Mouse (Mus musculus) kidney, embryonic 14.5 days (tissue): ENCODE measurements around the gene Arhgap6. TPM values are rescaled to one million over a fixed set of nuclear protein-coding genes. Genes with fewer than 3 reads are reported as not detected.

Experiments used
- ATAC-seq: fragments of 200-750 bp; cut with Nextera tagmentation; 2 replicates; pipeline ENCODE4 v1.8.0; 2017; ENCODE audit warnings: moderate number of reproducible peaks, mild to moderate bottlenecking, moderate TSS enrichment, moderate library complexity; ENCODE audit not compliant: low FRiP score, low TSS enrichment
- H3K27ac ChIP-seq: fragments of 300-500 bp; sonication (generic); 2 replicates; pipeline ENCODE4 v1.5.1; 2014; ENCODE audit warnings: low read depth, mild to moderate bottlenecking, low read length, moderate library complexity, mixed read lengths
- H3K27me3 ChIP-seq: fragments of 300-500 bp; sonication (generic); 2 replicates; pipeline ENCODE4 v1.6.1; 2014; ENCODE audit warnings: mild to moderate bottlenecking, low read length; ENCODE audit not compliant: control insufficient read depth, insufficient read depth
- H3K36me3 ChIP-seq: fragments of 300-500 bp; sonication (generic); 2 replicates; pipeline ENCODE4 v1.6.1; 2014; ENCODE audit warnings: low read length, mixed read lengths; ENCODE audit not compliant: control insufficient read depth, insufficient read depth
- H3K4me1 ChIP-seq: fragments of 300-500 bp; sonication (generic); 2 replicates; pipeline ENCODE4 v1.6.1; 2014; ENCODE audit warnings: low read length, mixed read lengths; ENCODE audit not compliant: control insufficient read depth, insufficient read depth
- H3K4me2 ChIP-seq: fragments of 300-500 bp; sonication (generic); replicated peaks from 2 replicates; pipeline ENCODE4 v1.6.1; 2014; ENCODE audit warnings: low read depth, mild to moderate bottlenecking, low read length
- H3K4me3 ChIP-seq: fragments of 300-500 bp; sonication (generic); 2 replicates; pipeline ENCODE4 v1.5.1; 2014; ENCODE audit warnings: mild to moderate bottlenecking, low read length
- H3K9ac ChIP-seq: fragments of 300-500 bp; sonication (generic); 2 replicates; pipeline ENCODE4 v1.6.1; 2014; ENCODE audit warnings: low read depth, mild to moderate bottlenecking, low read length, moderate library complexity
- H3K9me3 ChIP-seq: fragments of 300-500 bp; sonication (generic); 2 replicates; pipeline ENCODE4 v1.6.1; 2016; ENCODE audit warnings: low read length; ENCODE audit not compliant: control insufficient read depth
- WGBS: fragments of 180-500 bp; shearing (Covaris S2); extraction: QIAGEN DNeasy Blood & Tissue Kit; methylation state at CpG from one replicate; pipeline ENCODE4 v1.1.7; 2014; 5-methylcytosine and 5-hydroxymethylcytosine counted together
- polyA plus RNA-seq: library from polyadenylated mRNA; unstranded; fragments of >200 nt; fragmentation: Nextera tagmentation; extraction: Ambion mirVana; gene quantifications from 2 replicates; pipeline ENCODE4 v1.2.1, GENCODE M21; 2014

Arhgap6 gene
- polyA plus RNA-seq, 1 experiment from 2014 or later: 3.0 TPM

GRCm38 (mm10) chrX:169110031-169110430 is 315.1 kb downstream of the Arhgap6 start:
- Histone ChIP-seq H3K4me3 (no peak overlapping the region), H3K27ac (no peak overlapping the region), H3K4me2 (no peak overlapping the region), H3K9me3 (no peaks in the 10 kb centered on the region), H3K9ac (no peak overlapping the region), H3K4me1 (no peaks in the 10 kb centered on the region), H3K36me3 (no peaks in the 10 kb centered on the region), H3K27me3 (no peaks in the 10 kb centered on the region)
- no peak for ATAC-seq
- 91% methylated on average over 3 of the region's 3 CpGs for WGBS

- no peak overlapping the region for H3K27ac ChIP-seq
- no peak overlapping the region for H3K4me3 ChIP-seq
- H3K36me3 ChIP-seq: no peaks in the 10 kb centered on the region
- H3K9ac ChIP-seq: no peak overlapping the region
- ATAC-seq: no peak
- no peak overlapping the region for H3K4me2 ChIP-seq
- whole genome bisulfite sequencing: 71% methylated on average over 4 of the region's 4 CpGs
- H3K9me3 ChIP-seq: no peaks in the 10 kb centered on the region
- H3K4me1 ChIP-seq: no peaks in the 10 kb centered on the region
- H3K27me3 ChIP-seq: no peaks in the 10 kb centered on the region
These were observed 317.8 kb downstream of the Arhgap6 start for GRCm38 (mm10) chrX:169112662-169113061.

- WGBS: 69% methylated on average over 4 of the region's 4 CpGs
- H3K9ac ChIP-seq: no peak overlapping the region
- no peaks in the 10 kb centered on the region for H3K36me3 ChIP-seq
- H3K27ac ChIP-seq: no peak overlapping the region
- no peak overlapping the region for H3K4me3 ChIP-seq
- H3K4me1 ChIP-seq: no peaks in the 10 kb centered on the region
- no peaks in the 10 kb centered on the region for H3K9me3 ChIP-seq
- no peaks in the 10 kb centered on the region for H3K27me3 ChIP-seq
- no peak for ATAC-seq
- H3K4me2 ChIP-seq: no peak overlapping the region
These were observed 328.3 kb downstream of the Arhgap6 start for GRCm38 (mm10) chrX:169123115-169123772.

- Histone ChIP-seq H3K36me3 (no peaks in the 10 kb centered on the region), H3K4me2 (no peak overlapping the region), H3K4me1 (no peaks in the 10 kb centered on the region), H3K4me3 (no peak overlapping the region), H3K9ac (no peak overlapping the region), H3K9me3 (no peaks in the 10 kb centered on the region), H3K27me3 (no peaks in the 10 kb centered on the region), H3K27ac (no peak overlapping the region)
- no peak for ATAC-seq
- WGBS: 68% methylated on average over 3 of the region's 3 CpGs
These were observed 328.9 kb downstream of the Arhgap6 start for GRCm38 (mm10) chrX:169123773-169124151.

GRCm38 (mm10) chrX:169139758-169140157 is 344.9 kb downstream of the Arhgap6 start:
- Histone ChIP-seq H3K4me2 (no peak overlapping the region), H3K36me3 (no peaks in the 10 kb centered on the region), H3K9me3 (no peaks in the 10 kb centered on the region), H3K27me3 (no peaks in the 10 kb centered on the region), H3K9ac (no peak overlapping the region), H3K4me1 (no peaks in the 10 kb centered on the region), H3K4me3 (no peak overlapping the region), H3K27ac (no peak overlapping the region)
- WGBS: 91% methylated on average over 7 of the region's 7 CpGs
- ATAC-seq: no peak

GRCm38 (mm10) chrX:169140467-169140866 is 345.6 kb downstream of the Arhgap6 start:
- Histone ChIP-seq H3K4me1 (no peaks in the 10 kb centered on the region), H3K27me3 (no peaks in the 10 kb centered on the region), H3K4me2 (no peak overlapping the region), H3K27ac (no peak overlapping the region), H3K4me3 (no peak overlapping the region), H3K9ac (no peak overlapping the region), H3K9me3 (no peaks in the 10 kb centered on the region), H3K36me3 (no peaks in the 10 kb centered on the region)
- 89% methylated on average over 9 of the region's 9 CpGs for WGBS
- ATAC-seq: no peak

- Histone ChIP-seq H3K4me3 (no peak overlapping the region), H3K9ac (no peak overlapping the region), H3K27ac (no peak overlapping the region), H3K36me3 (no peaks in the 10 kb centered on the region), H3K9me3 (no peaks in the 10 kb centered on the region), H3K4me1 (no peaks in the 10 kb centered on the region), H3K27me3 (no peaks in the 10 kb centered on the region), H3K4me2 (no peak overlapping the region)
- no peak for ATAC-seq
These were observed 358.9 kb downstream of the Arhgap6 start for GRCm38 (mm10) chrX:169153805-169154204.

GRCm38 (mm10) chrX:169158385-169158784 is 363.5 kb downstream of the Arhgap6 start:
- ATAC-seq: no peak
- Histone ChIP-seq H3K27me3 (no peaks in the 10 kb centered on the region), H3K4me1 (no peaks in the 10 kb centered on the region), H3K9ac (no peak overlapping the region), H3K9me3 (no peaks in the 10 kb centered on the region), H3K4me2 (no peak overlapping the region), H3K27ac (no peak overlapping the region), H3K36me3 (no peaks in the 10 kb centered on the region), H3K4me3 (no peak overlapping the region)
- 79% methylated on average over 6 of the region's 6 CpGs for WGBS

- Histone ChIP-seq H3K27me3 (no peaks in the 10 kb centered on the region), H3K4me3 (no peak overlapping the region), H3K9ac (no peak overlapping the region), H3K4me2 (no peak overlapping the region), H3K4me1 (no peaks in the 10 kb centered on the region), H3K27ac (no peak overlapping the region), H3K9me3 (no peaks in the 10 kb centered on the region), H3K36me3 (no peaks in the 10 kb centered on the region)
- 78% methylated on average over 2 of the region's 2 CpGs for WGBS
- ATAC-seq: no peak
These were observed 376.1 kb downstream of the Arhgap6 start for GRCm38 (mm10) chrX:169170981-169171380.
